Mouse (Mus musculus): ENCODE measurements around the gene Fam107b. TPM values are rescaled to one million over a fixed set of nuclear protein-coding genes. Genes with fewer than 3 reads are reported as not detected.

Gene Fam107b
- polyA plus RNA-seq, 2 experiments: 9.8 to 20.8 TPM

DNA sequence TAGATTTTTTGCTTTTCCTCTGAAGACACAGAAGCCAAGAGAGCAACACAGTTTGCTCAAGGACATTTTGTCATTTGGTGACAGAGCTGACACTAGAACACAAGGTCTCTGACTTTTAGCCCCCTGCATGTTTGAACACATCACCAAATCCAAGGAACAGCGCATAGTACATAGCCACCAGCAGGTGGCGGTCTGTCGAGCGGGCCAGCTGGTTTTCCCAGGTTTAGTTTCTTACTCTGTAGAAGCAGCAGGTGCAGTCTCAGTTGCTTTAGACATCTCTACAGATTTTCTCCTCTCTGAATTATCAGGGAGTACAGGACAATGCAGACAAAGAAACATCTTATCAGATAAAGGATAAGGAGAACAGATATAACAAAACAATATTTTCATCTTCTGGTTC, 23.7 kb upstream of the Fam107b start:
- Histone ChIP-seq H3K4me1 (replicated peaks; ENCODE audit: control insufficient read depth in 2 of 2, insufficient read depth in 2 of 2, low read length in 1 of 2) (peaks cover 0 to 1% of the 10 kb centered on the region in 2 experiments; a peak in 1 of 4 replicates), H3K4me3 (ENCODE audit: insufficient read depth in 1 of 2, low read depth in 2 of 2, low read length in 2 of 2) (no peak overlapping the region), H3K27ac (no peak overlapping the region), H3K9me3 (ENCODE audit: control insufficient read depth, low read length) (no peaks in the 10 kb centered on the region), H3K36me3 (replicated peaks; ENCODE audit: control insufficient read depth, insufficient read depth, low read depth) (no peaks in the 10 kb centered on the region), H3K4me2 (ENCODE audit: low read depth) (no peak overlapping the region), H3K9ac (replicated peaks) (no peak overlapping the region), H3K27me3 (ENCODE audit: control insufficient read depth, insufficient read depth, low read length) (no peaks in the 10 kb centered on the region)
- DNase-seq (ENCODE audit: low read depth in 3 of 3, low spot score in 3 of 3): peak; percentile 7 to 31 (median 16)
- TF ChIP-seq CTCF (IDR thresholded peaks at IDR 0.05; ENCODE audit: low read depth) (peak; percentile 84), EP300 (IDR thresholded peaks at IDR 0.05; ENCODE audit: low read depth) (no peak)
- WGBS (ENCODE audit: insufficient replicate concordance): 6% methylated on average over 4 of the region's 4 CpGs
- no peak for ATAC-seq (ENCODE audit: insufficient read depth)

GRCm38 (mm10) chr2:3570606-3571005, 318 bp downstream of the Fam107b start:
- Histone ChIP-seq H3K9ac (replicated peaks) (no peak overlapping the region), H3K27ac (no peak overlapping the region), H3K4me1 (replicated peaks; ENCODE audit: control insufficient read depth in 2 of 2, insufficient read depth in 2 of 2, low read length in 1 of 2) (no peaks in the 10 kb centered on the region)

GRCm38 (mm10) chr2:3573883-3574282, 3.6 kb downstream of the Fam107b start:
- Histone ChIP-seq H3K36me3 (replicated peaks; ENCODE audit: control insufficient read depth, insufficient read depth, low read depth) (no peaks in the 10 kb centered on the region), H3K4me1 (replicated peaks; ENCODE audit: control insufficient read depth in 2 of 2, insufficient read depth in 2 of 2, low read length in 1 of 2) (0 out of 4 replicates have a peak, but pooled peaks cover 0 to 2% of the 10 kb centered on the region in 2 experiments), H3K27ac (no peak overlapping the region), H3K4me2 (ENCODE audit: low read depth) (no peak overlapping the region), H3K9ac (replicated peaks) (no peak overlapping the region), H3K9me3 (ENCODE audit: control insufficient read depth, low read length) (no peaks in the 10 kb centered on the region), H3K27me3 (ENCODE audit: control insufficient read depth, insufficient read depth, low read length) (no peaks in the 10 kb centered on the region), H3K4me3 (ENCODE audit: insufficient read depth in 1 of 2, low read depth in 2 of 2, low read length in 2 of 2) (no peak overlapping the region)
- ATAC-seq (ENCODE audit: insufficient read depth) (no peak), DNase-seq (ENCODE audit: low read depth in 3 of 3, low spot score in 3 of 3) (no peak)
- 44% methylated on average over 7 of the region's 7 CpGs for WGBS (ENCODE audit: insufficient replicate concordance)
- TF ChIP-seq CTCF (IDR thresholded peaks at IDR 0.05; ENCODE audit: low read depth): no peak
- TF ChIP-seq EP300 (IDR thresholded peaks at IDR 0.05; ENCODE audit: low read depth): no peak

More at GRCm38 (mm10) chr2:3570606-3571005, 318 bp downstream of the Fam107b start:
- TF ChIP-seq CTCF (IDR thresholded peaks at IDR 0.05; ENCODE audit: low read depth) (no peak), EP300 (IDR thresholded peaks at IDR 0.05; ENCODE audit: low read depth) (no peak)
- Histone ChIP-seq H3K36me3 (replicated peaks; ENCODE audit: control insufficient read depth, insufficient read depth, low read depth) (no peaks in the 10 kb centered on the region), H3K4me2 (ENCODE audit: low read depth) (no peak overlapping the region), H3K27me3 (ENCODE audit: control insufficient read depth, insufficient read depth, low read length) (no peaks in the 10 kb centered on the region), H3K4me3 (ENCODE audit: insufficient read depth in 1 of 2, low read depth in 2 of 2, low read length in 2 of 2) (no peak overlapping the region), H3K9me3 (ENCODE audit: control insufficient read depth, low read length) (no peaks in the 10 kb centered on the region)
- WGBS (ENCODE audit: insufficient replicate concordance): 66% methylated on average over 11 of the region's 11 CpGs
- ATAC-seq (ENCODE audit: insufficient read depth) (no peak), DNase-seq (ENCODE audit: low read depth in 3 of 3, low spot score in 3 of 3) (no peak)

DNA sequence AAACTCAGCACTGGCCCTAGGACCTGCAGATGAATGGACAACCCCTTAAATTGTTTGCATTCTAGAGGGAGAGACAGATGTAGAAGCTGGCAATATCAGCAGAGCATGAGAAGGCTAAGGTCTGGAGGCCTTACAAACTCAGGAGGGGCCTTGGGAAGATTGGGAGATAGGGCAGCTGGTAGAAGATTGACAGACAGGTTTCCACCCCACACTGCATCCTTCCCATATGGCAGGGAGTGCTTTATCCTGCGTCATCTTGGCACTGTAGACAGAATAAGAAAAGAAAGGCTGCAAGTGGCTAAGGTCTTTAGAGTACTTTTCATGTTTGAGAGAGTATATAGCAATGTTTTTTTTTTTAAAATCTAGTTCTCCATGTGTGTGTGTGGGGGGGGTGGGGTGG, 4.9 kb downstream of the Fam107b start:
- Histone ChIP-seq H3K9ac (replicated peaks) (no peak overlapping the region), H3K36me3 (replicated peaks; ENCODE audit: control insufficient read depth, insufficient read depth, low read depth) (no peaks in the 10 kb centered on the region), H3K4me1 (replicated peaks; ENCODE audit: control insufficient read depth in 2 of 2, insufficient read depth in 2 of 2, low read length in 1 of 2) (0 out of 4 replicates have a peak, but pooled peaks cover 0 to 2% of the 10 kb centered on the region in 2 experiments), H3K9me3 (ENCODE audit: control insufficient read depth, low read length) (no peaks in the 10 kb centered on the region), H3K27me3 (ENCODE audit: control insufficient read depth, insufficient read depth, low read length) (no peaks in the 10 kb centered on the region), H3K4me3 (ENCODE audit: insufficient read depth in 1 of 2, low read depth in 2 of 2, low read length in 2 of 2) (no peak overlapping the region), H3K27ac (no peak overlapping the region), H3K4me2 (ENCODE audit: low read depth) (no peak overlapping the region)
- TF ChIP-seq CTCF (IDR thresholded peaks at IDR 0.05; ENCODE audit: low read depth) (no peak), EP300 (IDR thresholded peaks at IDR 0.05; ENCODE audit: low read depth) (no peak)
- ATAC-seq (ENCODE audit: insufficient read depth): no peak
- WGBS (ENCODE audit: insufficient replicate concordance): 67% methylated on average over 1 of the region's 1 CpGs
- no peak for DNase-seq (ENCODE audit: low read depth in 3 of 3, low spot score in 3 of 3)

- Histone ChIP-seq H3K9ac (replicated peaks) (no peak overlapping the region), H3K27ac (no peak overlapping the region), H3K4me3 (ENCODE audit: insufficient read depth in 1 of 2, low read depth in 2 of 2, low read length in 2 of 2) (no peak overlapping the region), H3K9me3 (ENCODE audit: control insufficient read depth, low read length) (no peaks in the 10 kb centered on the region), H3K27me3 (ENCODE audit: control insufficient read depth, insufficient read depth, low read length) (no peaks in the 10 kb centered on the region), H3K36me3 (replicated peaks; ENCODE audit: control insufficient read depth, insufficient read depth, low read depth) (no peaks in the 10 kb centered on the region), H3K4me1 (replicated peaks; ENCODE audit: control insufficient read depth in 2 of 2, insufficient read depth in 2 of 2, low read length in 1 of 2) (0 out of 4 replicates have a peak, but pooled peaks cover 0 to 2% of the 10 kb centered on the region in 2 experiments), H3K4me2 (ENCODE audit: low read depth) (no peak overlapping the region)
- TF ChIP-seq CTCF (IDR thresholded peaks at IDR 0.05; ENCODE audit: low read depth) (no peak), EP300 (IDR thresholded peaks at IDR 0.05; ENCODE audit: low read depth) (no peak)
- 42% methylated on average over 1 of the region's 1 CpGs for WGBS (ENCODE audit: insufficient replicate concordance)
- DNase-seq (ENCODE audit: low read depth in 3 of 3, low spot score in 3 of 3) (no peak), ATAC-seq (ENCODE audit: insufficient read depth) (no peak)
Measured at GRCm38 (mm10) chr2:3576346-3576745, 6.1 kb downstream of the Fam107b start.

Data from liver, embryonic 14.5 days (tissue).